Mouse (Mus musculus): ENCODE measurements at regions not wholly inside any gene's neighbourhood (a gene's known extent, or its start where the extent isn't known, plus 50 kb on each side); places are given as distances from the start of the nearest gene placed in this dataset.

DNA sequence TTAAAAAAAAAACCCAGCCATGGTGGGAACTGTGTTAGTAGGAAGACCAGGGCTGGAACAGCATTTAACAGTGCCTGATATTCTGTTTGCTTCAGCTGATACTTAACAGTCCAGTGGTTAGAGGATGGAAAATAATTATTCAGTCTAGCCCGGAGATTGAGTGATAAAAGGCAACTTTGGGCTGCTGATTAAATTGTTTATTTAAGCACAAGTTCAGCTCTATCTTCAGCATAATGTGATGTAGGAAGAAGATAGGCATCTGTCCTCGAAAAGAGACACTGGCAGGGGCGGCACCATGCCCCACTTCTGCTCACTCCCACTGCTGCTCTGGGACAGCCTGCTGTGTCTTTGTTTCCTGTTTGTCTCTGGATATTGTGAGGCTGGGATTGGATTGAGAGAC is 190.1 kb downstream of the Mid1ip1 start:
- Histone ChIP-seq H3K4me3 (ENCODE audit: low read depth, low read length) (no peak overlapping the region), H3K27ac (ENCODE audit: low read depth) (no peak overlapping the region), H3K36me3 (ENCODE audit: control insufficient read depth, insufficient read depth, low read length) (no peaks in the 10 kb centered on the region), H3K4me2 (ENCODE audit: low read length) (no peak overlapping the region), H3K27me3 (replicated peaks; ENCODE audit: control insufficient read depth, insufficient read depth, low read length) (no peaks in the 10 kb centered on the region), H3K4me1 (replicated peaks; ENCODE audit: control insufficient read depth, insufficient read depth, low read length) (no peaks in the 10 kb centered on the region), H3K9me3 (ENCODE audit: control insufficient read depth, low read length) (no peaks in the 10 kb centered on the region), H3K9ac (ENCODE audit: low read length) (no peak overlapping the region)
- no peak for DNase-seq (ENCODE audit: low spot score)
- ATAC-seq (replicated peaks; ENCODE audit: low FRiP score, low TSS enrichment, low read depth): no peak
- WGBS: 53% methylated on average over 3 of the region's 3 CpGs

DNA sequence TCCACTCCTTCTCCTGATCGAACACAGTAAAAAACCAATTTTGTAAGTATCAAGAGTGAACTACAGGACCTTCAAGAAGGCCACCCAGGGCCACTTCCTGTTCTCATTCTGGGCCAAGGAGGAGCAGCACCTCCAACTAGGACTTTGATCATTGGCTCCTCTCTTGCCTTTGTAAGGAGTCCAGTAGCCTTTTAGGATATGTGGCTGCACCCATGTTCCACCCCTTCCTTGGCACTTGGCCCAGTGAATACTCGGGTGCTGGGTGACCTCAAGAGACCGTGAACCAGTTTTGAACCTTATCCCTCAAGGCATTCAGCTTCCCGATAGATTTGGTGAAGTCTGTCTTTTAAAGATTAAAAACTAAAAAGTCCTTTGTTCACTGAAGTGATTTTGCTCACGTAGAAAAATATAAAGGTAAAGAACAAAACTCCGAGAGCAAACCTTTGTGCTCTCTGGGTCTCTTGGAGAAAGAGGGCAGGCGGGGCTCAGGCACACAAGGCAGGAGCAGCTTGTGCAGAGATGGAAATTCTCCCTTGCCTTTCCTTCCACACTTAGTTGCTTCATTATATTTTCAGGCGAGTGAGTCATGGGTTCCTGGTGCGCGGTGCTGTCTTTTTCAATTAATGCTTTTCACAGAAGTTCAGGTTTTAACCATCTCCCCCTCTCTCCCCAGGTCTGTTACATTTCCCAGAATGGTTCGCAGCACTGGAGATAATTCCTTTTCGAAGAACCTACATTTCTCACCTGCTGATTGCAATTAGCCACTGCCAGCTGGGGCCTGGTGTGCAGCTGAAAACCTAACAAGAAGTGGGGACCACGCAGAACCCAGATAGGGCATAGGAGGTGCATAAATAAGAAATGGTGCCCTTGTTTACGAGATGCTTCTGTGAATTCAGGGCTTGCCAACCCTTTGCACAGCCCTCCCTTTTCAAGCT is 196.6 kb downstream of the Mid1ip1 start:
- Histone ChIP-seq H3K9me3 (ENCODE audit: control insufficient read depth, low read length) (no peaks in the 10 kb centered on the region), H3K36me3 (ENCODE audit: control insufficient read depth, insufficient read depth, low read length) (no peaks in the 10 kb centered on the region), H3K9ac (ENCODE audit: low read length) (no peak overlapping the region), H3K27ac (ENCODE audit: low read depth) (no peak overlapping the region), H3K4me1 (replicated peaks; ENCODE audit: control insufficient read depth, insufficient read depth, low read length) (no peaks in the 10 kb centered on the region), H3K27me3 (replicated peaks; ENCODE audit: control insufficient read depth, insufficient read depth, low read length) (no peaks in the 10 kb centered on the region), H3K4me2 (ENCODE audit: low read length) (no peak overlapping the region), H3K4me3 (ENCODE audit: low read depth, low read length) (no peak overlapping the region)
- ATAC-seq (replicated peaks; ENCODE audit: low FRiP score, low TSS enrichment, low read depth) (no peak), DNase-seq (ENCODE audit: low spot score) (no peak)
- 85% methylated on average over 14 of the region's 14 CpGs for WGBS

All from intestine, embryonic 14.5 days (tissue).